Mouse (Mus musculus) CH12.LX (cell line): ENCODE data around the gene U2surp.
A peak's percentile ranks its signal among the peaks of the same experiment; 100 is the strongest.

Source experiments
- BHLHE40 ChIP-seq: IDR thresholded peaks from 2 replicates; pipeline ENCODE4 v1.6.1; 2011; ENCODE audit warnings: mild to moderate bottlenecking, low read depth, low read length, improper control_type of control experiment
- CHD1 ChIP-seq: IDR thresholded peaks from 2 replicates; pipeline ENCODE4 v1.6.1; 2012; ENCODE audit warnings: low read depth, low read length, improper control_type of control experiment, inconsistent platforms
- CTCF ChIP-seq, 2 experiments: IDR thresholded peaks in 1 of 2; conservative IDR thresholded peaks in 1 of 2; 2 replicates each; pipeline ENCODE4 v1.5.1; 2011 to 2012; ENCODE audit warnings: low read depth in 2 of 2, low read length in 2 of 2, improper control_type of control experiment in 1 of 2, inconsistent platforms in 1 of 2, mild to moderate bottlenecking in 1 of 2, moderate library complexity in 1 of 2
- ELF1 ChIP-seq: IDR thresholded peaks from 2 replicates; pipeline ENCODE4 v1.6.1; 2014; ENCODE audit warnings: low read depth, mild to moderate bottlenecking, inconsistent platforms, low read length, improper control_type of control experiment
- EP300 ChIP-seq: IDR thresholded peaks from 2 replicates; pipeline ENCODE4 v1.6.1; 2011; ENCODE audit warnings: low read length, improper control_type of control experiment
- JUN ChIP-seq: IDR thresholded peaks from 2 replicates; pipeline ENCODE4 v1.6.1; 2011; ENCODE audit warnings: low read depth, mild to moderate bottlenecking, low read length, improper control_type of control experiment, moderate library complexity; ENCODE audit not compliant: insufficient read depth
- MYC ChIP-seq: IDR thresholded peaks from 2 replicates; pipeline ENCODE4 v1.6.1; 2011; ENCODE audit warnings: low read depth, mild to moderate bottlenecking, improper control_type of control experiment, low read length
- POLR2A ChIP-seq: IDR thresholded peaks from 2 replicates; pipeline ENCODE4 v1.6.1; 2011; ENCODE audit warnings: low read depth, mild to moderate bottlenecking, improper control_type of control experiment, low read length
- RCOR1 ChIP-seq: conservative IDR thresholded peaks from 2 replicates; pipeline ENCODE4 v1.6.1; 2012; ENCODE audit warnings: low read depth, mild to moderate bottlenecking, inconsistent platforms, low read length, improper control_type of control experiment
- SIN3A ChIP-seq: IDR thresholded peaks from 2 replicates; pipeline ENCODE4 v1.6.1; 2012; ENCODE audit warnings: low read length, improper control_type of control experiment, inconsistent platforms
- TCF12 ChIP-seq: IDR thresholded peaks from 2 replicates; pipeline ENCODE4 v1.6.1; 2014; ENCODE audit warnings: low read depth, mild to moderate bottlenecking, inconsistent platforms, low read length, improper control_type of control experiment
- ZNF384 ChIP-seq: IDR thresholded peaks from 2 replicates; pipeline ENCODE4 v1.6.1; 2012; ENCODE audit warnings: low read depth, low read length, improper control_type of control experiment, inconsistent platforms

- TF ChIP-seq TCF12 (no peak), MYC (no peak), CTCF (conservative IDR thresholded peaks at IDR 0.05 in 1 of 2, IDR thresholded peaks at IDR 0.05 in 1 of 2; ENCODE audit: low read depth in 2 of 2, low read length in 2 of 2) (peak; percentile 22 to 69; a peak in 3 of 4 replicates), POLR2A (no peak), CHD1 (no peak), BHLHE40 (no peak), EP300 (no peak), SIN3A (no peak), RCOR1 (no peak), ELF1 (no peak), ZNF384 (no peak), JUN (no peak)
Observed at GRCm38 (mm10) chr9:95533817-95534216, 22.0 kb upstream of the U2surp start.
